Mouse (Mus musculus) megakaryocyte-erythroid progenitor cell, adult 5-6 weeks (primary cell): ENCODE results near the gene Kdm1a. TPM values are rescaled to one million over a fixed set of nuclear protein-coding genes. Genes with fewer than 3 reads are reported as not detected.

Experiments used
- ATAC-seq: replicated peaks from 2 replicates; pipeline ENCODE4 v1.8.0; 2016; ENCODE audit warnings: mild to moderate bottlenecking, inconsistent platforms; ENCODE audit not compliant: severe bottlenecking, poor library complexity, low FRiP score, low TSS enrichment
- total RNA-seq, 2 experiments: library from RNA; stranded (forward) in 1 of 2; stranded (reverse) in 1 of 2; fragments of 200-1000, 215-1000 nt in 1 of 2; fragments of >200 nt in 1 of 2; fragmentation: Nextera tagmentation in 1 of 2; gene quantifications; 2 replicates each; pipeline ENCODE4 v1.2.3; 2014 to 2017

Gene Kdm1a
- total RNA-seq, 2 experiments from 2014 or later, result 60.7 to 68.5 TPM

DNA sequence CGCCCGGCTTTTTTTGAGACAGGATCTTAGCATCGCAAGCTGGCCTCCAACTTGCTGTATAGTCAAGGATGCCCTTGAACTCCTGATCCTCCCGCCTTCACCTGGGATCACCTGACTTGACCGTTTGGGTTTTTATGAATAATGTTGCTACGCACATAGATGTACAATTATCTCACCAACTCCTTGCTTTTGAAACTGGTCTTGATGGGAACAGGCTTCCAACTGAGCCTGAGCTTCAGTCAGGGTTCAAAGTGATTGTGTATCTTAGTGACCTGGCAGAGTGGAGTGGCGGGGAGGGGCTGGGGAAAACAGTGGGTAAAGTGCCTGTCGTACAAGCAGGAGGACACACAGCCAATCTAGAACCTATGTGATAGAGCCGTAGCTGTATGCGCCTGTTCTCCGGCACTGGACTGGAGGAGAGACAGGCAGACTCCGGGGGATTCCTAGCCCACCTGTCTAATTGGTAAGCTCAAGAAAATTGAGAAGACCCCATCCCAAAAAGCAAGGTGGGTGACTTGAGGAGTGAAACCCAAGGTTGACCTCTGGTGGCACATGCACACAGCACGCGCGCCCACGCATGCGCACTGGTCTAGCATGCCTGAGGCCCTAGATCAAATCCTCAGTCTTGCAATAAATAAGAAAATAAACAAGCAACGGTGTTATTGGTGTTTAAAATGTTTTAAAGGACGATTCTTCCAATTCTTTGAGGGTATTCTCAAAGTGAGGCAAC lies 3.4 kb upstream of the Kdm1a start:
- ATAC-seq, result no peak

DNA sequence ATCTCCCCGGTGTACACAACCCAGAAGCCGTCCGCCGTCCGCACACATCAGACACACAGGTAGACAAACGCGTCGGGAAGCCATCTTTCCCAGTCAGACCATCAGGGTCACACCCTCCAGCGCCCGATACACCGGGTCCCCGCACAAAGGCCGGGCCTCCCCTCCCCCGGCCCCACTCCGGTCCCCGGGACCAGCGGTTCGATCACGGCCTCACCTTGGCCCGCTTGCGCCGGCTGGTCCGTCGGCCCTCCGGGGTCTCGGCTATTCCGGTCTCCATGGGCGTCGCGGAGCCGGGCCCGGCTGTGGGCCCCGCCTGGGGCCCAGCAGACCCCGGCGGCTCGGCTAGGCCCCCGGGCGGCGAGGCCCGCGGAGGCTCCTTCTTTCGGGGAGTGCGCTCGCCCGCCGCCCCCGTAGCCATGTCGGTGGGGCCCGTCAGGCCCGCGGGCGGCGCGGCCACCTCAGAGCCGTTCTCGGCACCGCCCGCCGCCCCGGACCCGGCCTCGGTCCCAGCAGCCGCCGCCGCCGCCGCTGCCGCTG lies 437 bp downstream of the Kdm1a start:
- ATAC-seq, result 0 out of 2 replicates have a peak, but pooled peaks have one; percentile 17

- ATAC-seq, result peak; percentile 40
Measured at GRCm38 (mm10) chr4:136601476-136601875, 1.0 kb downstream of the Kdm1a start.

GRCm38 (mm10) chr4:136600536-136600935 lies 2.0 kb downstream of the Kdm1a start:
- no peak for ATAC-seq

DNA sequence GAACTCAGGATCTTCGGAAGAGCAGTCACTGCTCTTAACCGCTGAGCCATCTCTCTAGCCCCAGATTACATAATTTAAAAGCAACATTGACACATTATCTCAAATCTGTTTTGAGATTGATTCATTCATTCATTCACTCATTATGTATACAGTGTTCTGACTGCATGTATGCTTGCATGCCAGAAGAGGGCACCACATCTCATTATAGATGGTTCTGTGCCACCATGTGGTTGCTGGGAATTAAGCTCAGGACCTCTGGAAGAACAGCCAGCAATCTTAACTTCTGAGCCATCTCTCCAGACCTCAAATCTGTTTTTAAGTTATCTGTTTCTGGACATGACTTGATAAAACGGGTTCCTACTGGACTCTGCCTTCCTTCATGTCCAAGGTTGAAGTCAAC lies 2.7 kb downstream of the Kdm1a start:
- no peak for ATAC-seq

- no peak for ATAC-seq
Measured at GRCm38 (mm10) chr4:136598268-136598876, 4.2 kb downstream of the Kdm1a start.

DNA sequence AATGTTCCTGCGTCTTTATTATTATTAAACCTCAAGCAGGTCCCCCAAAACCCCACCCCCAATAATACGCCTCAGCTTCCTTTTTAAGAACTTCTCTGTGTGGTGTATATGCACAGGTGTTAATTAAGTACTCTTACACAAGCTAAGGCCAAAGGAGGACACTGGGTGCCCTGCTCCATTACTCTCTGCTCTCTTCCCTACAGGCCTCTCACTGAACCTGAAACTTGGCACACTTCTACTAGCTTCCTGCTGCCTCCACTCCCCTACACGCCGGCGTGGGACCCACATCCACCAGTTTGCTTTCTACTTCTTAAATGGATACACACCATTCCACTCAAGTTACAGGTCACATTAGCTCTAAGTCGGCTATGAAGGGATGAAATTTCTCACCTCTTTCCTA lies 7.3 kb downstream of the Kdm1a start:
- no peak for ATAC-seq

GRCm38 (mm10) chr4:136594006-136594405 lies 8.5 kb downstream of the Kdm1a start:
- ATAC-seq, result no peak

DNA sequence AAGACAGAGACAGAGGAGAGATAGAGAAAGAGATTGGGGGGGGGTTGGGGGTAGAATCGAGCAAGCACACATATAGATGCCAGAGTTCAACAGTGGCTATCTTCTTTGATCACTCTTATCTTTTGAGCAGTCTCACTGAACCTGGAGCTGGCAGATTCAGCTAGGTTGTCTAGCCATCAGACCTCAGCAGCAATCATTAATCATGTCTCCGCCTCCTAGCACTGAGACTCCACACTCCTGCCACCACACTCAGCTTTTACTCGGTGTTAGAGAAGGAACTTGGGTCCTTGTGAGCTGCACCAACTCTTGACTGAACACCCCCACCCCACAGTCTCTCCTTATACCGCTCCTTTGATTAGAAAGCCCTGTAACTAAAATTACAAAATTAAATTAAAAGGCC lies 10.4 kb downstream of the Kdm1a start:
- ATAC-seq, result peak; percentile 41; the same call in 1 of the 2 replicates

GRCm38 (mm10) chr4:136588003-136588402 lies 14.5 kb downstream of the Kdm1a start:
- ATAC-seq, result peak; percentile 86

GRCm38 (mm10) chr4:136587221-136587827 lies 15.2 kb downstream of the Kdm1a start:
- ATAC-seq, result peak; percentile 42; the same call in 1 of the 2 replicates

DNA sequence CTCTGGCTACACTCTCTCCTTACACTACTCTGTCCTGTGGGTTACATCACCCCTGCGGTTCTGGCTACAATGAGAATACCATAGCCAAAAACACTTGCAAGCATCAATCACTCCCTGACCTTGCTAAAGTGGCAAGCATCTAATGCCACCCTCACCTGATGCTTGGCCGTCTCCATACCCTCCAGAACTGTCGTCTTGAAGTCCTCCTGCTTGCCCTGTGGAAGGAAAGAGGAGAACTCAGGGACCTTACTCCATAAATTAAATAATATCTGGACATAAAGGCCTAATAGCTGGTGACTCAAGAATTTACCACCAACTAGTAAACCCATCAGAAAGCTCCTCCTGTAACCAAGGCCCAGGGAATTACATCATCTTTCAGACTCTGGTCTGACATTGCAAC lies 20.6 kb downstream of the Kdm1a start:
- no peak for ATAC-seq

DNA sequence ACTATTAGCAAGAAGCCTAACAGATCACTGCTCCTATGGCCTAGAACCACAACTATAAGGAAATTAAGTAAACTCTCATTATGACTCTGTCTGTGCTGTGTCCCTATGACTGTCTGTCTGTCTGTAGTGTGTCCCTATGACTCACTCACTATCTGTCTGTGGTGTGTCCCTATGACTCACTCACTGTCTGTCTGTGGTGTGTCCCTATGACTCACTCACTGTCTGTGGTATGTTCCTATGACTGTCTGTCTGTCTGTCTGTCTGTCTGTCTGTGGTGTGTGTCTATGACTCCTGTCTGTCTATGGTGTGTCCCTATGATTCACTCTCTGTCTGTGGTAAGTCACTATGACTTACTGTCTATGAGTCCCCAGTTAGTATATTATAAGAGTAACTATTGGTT lies 32.5 kb downstream of the Kdm1a start:
- no peak for ATAC-seq

DNA sequence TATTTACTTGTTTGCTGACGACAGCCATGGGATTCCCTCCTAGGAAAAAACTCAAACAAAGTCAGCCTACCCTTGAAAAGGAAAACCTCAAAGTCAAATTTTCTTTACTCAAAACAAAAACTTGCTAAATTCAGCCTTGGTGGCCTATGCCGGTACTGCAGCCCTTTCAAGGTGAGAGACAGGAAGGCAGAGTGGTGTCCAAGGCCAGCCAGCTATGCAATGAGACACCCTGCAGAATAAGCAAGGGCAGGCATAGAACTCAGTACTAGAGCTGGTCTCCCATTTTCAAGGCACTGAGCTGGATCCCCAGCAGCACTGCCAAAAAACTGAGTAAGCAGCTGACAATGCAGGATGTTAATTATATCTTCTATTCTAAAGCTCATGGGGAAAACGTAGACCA lies 33.9 kb downstream of the Kdm1a start:
- ATAC-seq, result peak; percentile 61; the same call in 1 of the 2 replicates

- no peak for ATAC-seq
Measured at GRCm38 (mm10) chr4:136562755-136563154, 39.8 kb downstream of the Kdm1a start.

GRCm38 (mm10) chr4:136560270-136560991 lies 42.1 kb downstream of the Kdm1a start:
- no peak for ATAC-seq

DNA sequence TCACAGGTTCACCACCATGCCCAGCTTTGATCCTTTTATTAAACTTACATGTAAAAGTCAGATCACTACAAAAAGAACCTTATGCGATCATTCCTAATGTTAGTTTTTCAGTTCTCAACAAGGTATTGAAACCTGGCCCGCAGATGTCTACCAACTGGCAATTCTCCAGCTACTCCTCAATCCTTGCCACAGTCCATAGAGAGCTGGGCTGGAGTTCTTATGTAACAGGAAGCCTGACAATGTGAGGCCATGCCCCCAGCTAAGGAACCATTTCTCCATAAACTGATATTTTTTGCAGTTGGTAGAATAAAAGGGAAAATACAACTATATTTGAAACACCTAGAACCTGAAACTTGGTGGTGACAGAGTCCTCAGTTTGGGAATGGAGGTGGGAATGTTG lies 42.8 kb downstream of the Kdm1a start:
- no peak for ATAC-seq

DNA sequence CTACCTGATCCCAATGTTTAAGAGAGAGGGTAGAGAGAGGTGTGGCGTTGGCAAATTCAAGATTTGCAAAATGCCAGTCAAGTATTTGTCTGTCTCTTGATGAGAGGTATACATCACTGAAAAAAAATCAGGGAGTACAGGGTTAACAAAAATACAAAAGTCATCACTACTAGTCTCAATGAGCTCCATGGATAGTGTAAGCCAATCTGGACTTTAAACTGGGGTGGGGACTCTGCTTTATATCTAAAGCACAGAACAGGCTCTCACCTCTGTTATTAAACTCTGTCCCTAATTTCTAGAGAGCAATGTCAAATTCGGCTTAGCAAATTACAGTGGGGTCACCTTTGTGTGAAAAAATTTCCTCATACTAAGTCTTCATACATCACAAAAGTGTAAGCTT lies 44.9 kb downstream of the Kdm1a start:
- no peak for ATAC-seq

GRCm38 (mm10) chr4:136553108-136553507 lies 49.4 kb downstream of the Kdm1a start:
- ATAC-seq, result no peak

GRCm38 (mm10) chr4:136548381-136548801 lies 54.1 kb downstream of the Kdm1a start:
- ATAC-seq, result peak; percentile 79
